Mouse (Mus musculus): Measurements from ENCODE around the gene Psma1. TPM values are rescaled to one million over a fixed set of nuclear protein-coding genes. Genes with fewer than 3 reads are reported as not detected.

Psma1 gene
- polyA plus RNA-seq, 1 experiment from 2014 or later, result 242 TPM

- peaks cover 4% of the 10 kb centered on the region for H3K36me3 ChIP-seq (ENCODE audit: control insufficient read depth, insufficient read depth, low read length)
- no peak overlapping the region for H3K4me3 ChIP-seq (ENCODE audit: low read depth, low read length)
- no peaks in the 10 kb centered on the region for H3K9me3 ChIP-seq (ENCODE audit: control insufficient read depth, low read length)
- H3K4me1 ChIP-seq (replicated peaks; ENCODE audit: control insufficient read depth, insufficient read depth), result no peaks in the 10 kb centered on the region
- no peak overlapping the region for H3K27ac ChIP-seq (replicated peaks)
- no peaks in the 10 kb centered on the region for H3K27me3 ChIP-seq (ENCODE audit: control insufficient read depth, insufficient read depth, low read length)
- ATAC-seq (ENCODE audit: low FRiP score, low TSS enrichment) (no peak), DNase-seq (ENCODE audit: low spot score) (no peak)
- no peak overlapping the region for H3K4me2 ChIP-seq (replicated peaks; ENCODE audit: low read depth)
- H3K9ac ChIP-seq (ENCODE audit: low read length), result no peak overlapping the region
- TF ChIP-seq CTCF (IDR thresholded peaks at IDR 0.05; ENCODE audit: low read depth) (no peak), EP300 (optimal IDR thresholded peaks at IDR 0.05) (no peak)
- 85% methylated on average over 4 of the region's 4 CpGs for WGBS
Observed at GRCm38 (mm10) chr7:114220433-114220832, 55.5 kb downstream of the Psma1 start.

GRCm38 (mm10) chr7:114216908-114217307 lies 59.0 kb downstream of the Psma1 start:
- WGBS, result 82% methylated on average over 2 of the region's 2 CpGs

More at GRCm38 (mm10) chr7:114216908-114217307, 59.0 kb downstream of the Psma1 start:
- Histone ChIP-seq H3K4me1 (replicated peaks; ENCODE audit: control insufficient read depth, insufficient read depth) (no peaks in the 10 kb centered on the region), H3K4me3 (ENCODE audit: low read depth, low read length) (no peak overlapping the region), H3K4me2 (replicated peaks; ENCODE audit: low read depth) (no peak overlapping the region), H3K27ac (replicated peaks) (no peak overlapping the region), H3K27me3 (ENCODE audit: control insufficient read depth, insufficient read depth, low read length) (no peaks in the 10 kb centered on the region), H3K36me3 (ENCODE audit: control insufficient read depth, insufficient read depth, low read length) (peaks cover 3% of the 10 kb centered on the region; the same call in 1 of the 2 replicates), H3K9me3 (ENCODE audit: control insufficient read depth, low read length) (no peaks in the 10 kb centered on the region), H3K9ac (ENCODE audit: low read length) (no peak overlapping the region)
- ATAC-seq (ENCODE audit: low FRiP score, low TSS enrichment) (no peak), DNase-seq (ENCODE audit: low spot score) (no peak)
- TF ChIP-seq EP300 (optimal IDR thresholded peaks at IDR 0.05) (no peak), CTCF (IDR thresholded peaks at IDR 0.05; ENCODE audit: low read depth) (no peak)

Other genes with a start within 250 kb of the Psma1 start
- 26.2 and 26.4 TPM in 2 replicates for gene Rras2, start 158.3 kb downstream of the Psma1 start, polyA plus RNA-seq (2015; fragmentation: Nextera tagmentation; extraction: Ambion mirVana)
- 82.6 and 83.7 TPM in 2 replicates for gene Copb1, start 21.4 kb downstream of the Psma1 start, polyA plus RNA-seq (2015; fragmentation: Nextera tagmentation; extraction: Ambion mirVana)
- gene Pde3b, start 139.2 kb upstream of the Psma1 start, polyA plus RNA-seq (2015; fragmentation: Nextera tagmentation; extraction: Ambion mirVana), result 2.3 and 2.4 TPM in 2 replicates